Mouse (Mus musculus) left cerebral cortex, adult 18-20 months (tissue): Measurements from ENCODE around the gene Csrnp3. TPM values are rescaled to one million over a fixed set of nuclear protein-coding genes. Genes with fewer than 3 reads are reported as not detected.

ENCODE experiments used
- DNase-seq, 2 experiments: peaks; one replicate each; pipeline ENCODE4 v3.0.0; 2021 to 2022; ENCODE audit warnings: low spot score in 2 of 2, mixed read lengths in 1 of 2
- total RNA-seq, 2 experiments: library from RNA; stranded (reverse); gene quantifications; 2 replicates each; pipeline ENCODE4 v1.2.3; 2021

Gene Csrnp3
- total RNA-seq, 2 experiments from 2014 or later, result 82.8 to 83.8 TPM

GRCm38 (mm10) chr2:65940351-65940750 lies 94.8 kb downstream of the Csrnp3 start:
- DNase-seq, result no peak

GRCm38 (mm10) chr2:65942346-65942745 lies 96.8 kb downstream of the Csrnp3 start:
- DNase-seq, result no peak

GRCm38 (mm10) chr2:65948808-65949207 lies 103.2 kb downstream of the Csrnp3 start:
- DNase-seq, result peak in 1 of 2 experiments; percentile 37

GRCm38 (mm10) chr2:65953726-65954340 lies 108.3 kb downstream of the Csrnp3 start:
- DNase-seq, result peak in 1 of 2 experiments; percentile 13

GRCm38 (mm10) chr2:65955804-65956203 lies 110.2 kb downstream of the Csrnp3 start:
- no peak for DNase-seq

- no peak for DNase-seq
These were observed 111.2 kb downstream of the Csrnp3 start for GRCm38 (mm10) chr2:65956727-65957126.

GRCm38 (mm10) chr2:65963420-65963819 lies 117.9 kb downstream of the Csrnp3 start:
- DNase-seq, result no peak

- DNase-seq, result no peak
These were observed 123.2 kb downstream of the Csrnp3 start for GRCm38 (mm10) chr2:65968810-65969209.

GRCm38 (mm10) chr2:65973907-65974306 lies 128.3 kb downstream of the Csrnp3 start:
- no peak for DNase-seq

GRCm38 (mm10) chr2:65975383-65975782 lies 129.8 kb downstream of the Csrnp3 start:
- no peak for DNase-seq

- DNase-seq, result peak in 1 of 2 experiments; percentile 25
These were observed 133.9 kb downstream of the Csrnp3 start for GRCm38 (mm10) chr2:65979338-65980053.

GRCm38 (mm10) chr2:65981470-65981869 lies 135.9 kb downstream of the Csrnp3 start:
- DNase-seq, result no peak

GRCm38 (mm10) chr2:65981965-65982364 lies 136.4 kb downstream of the Csrnp3 start:
- DNase-seq, result no peak

GRCm38 (mm10) chr2:65985706-65986105 lies 140.1 kb downstream of the Csrnp3 start:
- DNase-seq, result no peak

GRCm38 (mm10) chr2:65987069-65987468 lies 141.5 kb downstream of the Csrnp3 start:
- DNase-seq, result no peak

- DNase-seq, result no peak
These were observed 142.0 kb downstream of the Csrnp3 start for GRCm38 (mm10) chr2:65987588-65987987.

GRCm38 (mm10) chr2:65988788-65989187 lies 143.2 kb downstream of the Csrnp3 start:
- no peak for DNase-seq

- DNase-seq, result no peak
These were observed 144.5 kb downstream of the Csrnp3 start for GRCm38 (mm10) chr2:65990108-65990507.

- DNase-seq, result no peak
These were observed 145.2 kb downstream of the Csrnp3 start for GRCm38 (mm10) chr2:65990754-65991153.

GRCm38 (mm10) chr2:65993371-65993770 lies 147.8 kb downstream of the Csrnp3 start:
- no peak for DNase-seq

GRCm38 (mm10) chr2:65994886-65995468 lies 149.4 kb downstream of the Csrnp3 start:
- DNase-seq, result no peak

- no peak for DNase-seq
These were observed 153.2 kb downstream of the Csrnp3 start for GRCm38 (mm10) chr2:65998747-65999146.
